Mouse (Mus musculus) MEL (cell line): ENCODE results near the gene Dusp21. TPM values are rescaled to one million over a fixed set of nuclear protein-coding genes. Genes with fewer than 3 reads are reported as not detected.

Experiments
- DNase-seq: peaks from one replicate; pipeline ENCODE4 v3.0.0; 2011; ENCODE audit warnings: low read depth, low spot score
- H3K27ac ChIP-seq: 2 replicates; pipeline ENCODE4 v1.5.1; 2012; ENCODE audit warnings: low read depth, mild to moderate bottlenecking, control low read depth, low read length, moderate library complexity; ENCODE audit not compliant: control insufficient read depth
- H3K27me3 ChIP-seq, 2 experiments: fragments of 150-350 bp in 1 of 2; sonication (generic) in 1 of 2; 2 replicates each; pipeline ENCODE4 v1.6.1; 2012; ENCODE audit warnings: low read length in 2 of 2, mild to moderate bottlenecking in 2 of 2, improper control_type of control experiment in 1 of 2, moderate library complexity in 1 of 2; ENCODE audit not compliant: insufficient read depth in 2 of 2, control insufficient read depth in 1 of 2
- H3K36me3 ChIP-seq, 2 experiments: 2 replicates each; pipeline ENCODE4 v1.6.1; 2012 to 2014; ENCODE audit warnings: low read length in 2 of 2, improper control_type of control experiment in 1 of 2, inconsistent platforms in 1 of 2, mild to moderate bottlenecking in 1 of 2; ENCODE audit not compliant: insufficient read depth in 2 of 2, control insufficient read depth in 1 of 2
- H3K4me1 ChIP-seq, 2 experiments: fragments of 150-350 bp in 1 of 2; sonication (generic) in 1 of 2; 2 replicates each; pipeline ENCODE4 v1.6.1; 2012; ENCODE audit warnings: low read length in 2 of 2, improper control_type of control experiment in 1 of 2, mild to moderate bottlenecking in 1 of 2; ENCODE audit not compliant: insufficient read depth in 2 of 2, control insufficient read depth in 1 of 2
- H3K4me3 ChIP-seq, 2 experiments: fragments of 150-350 bp in 1 of 2; sonication (generic) in 1 of 2; 2 replicates each; pipeline ENCODE4 v1.5.1; 2012; ENCODE audit warnings: low read depth in 2 of 2, low read length in 2 of 2, mild to moderate bottlenecking in 2 of 2, moderate library complexity in 2 of 2, control low read depth in 1 of 2, improper control_type of control experiment in 1 of 2; ENCODE audit not compliant: control insufficient read depth in 1 of 2, insufficient read depth in 1 of 2
- H3K79me2 ChIP-seq: 2 replicates; pipeline ENCODE4 v1.6.1; 2012; ENCODE audit warnings: mild to moderate bottlenecking, low read length, moderate library complexity; ENCODE audit not compliant: control insufficient read depth, poor library complexity, insufficient read depth
- H3K9ac ChIP-seq: 2 replicates; pipeline ENCODE4 v1.6.1; 2012; ENCODE audit warnings: low read depth, mild to moderate bottlenecking, control low read depth, low read length, moderate library complexity; ENCODE audit not compliant: control insufficient read depth, poor library complexity, severe bottlenecking
- H3K9me3 ChIP-seq: fragments of 150-350 bp; sonication (generic); replicated peaks from 2 replicates; pipeline ENCODE4 v1.6.1; 2012; ENCODE audit warnings: mild to moderate bottlenecking, low read length, improper control_type of control experiment, moderate library complexity; ENCODE audit not compliant: insufficient read depth
- CHD2 ChIP-seq: IDR thresholded peaks from 2 replicates; pipeline ENCODE4 v1.6.1; 2011; ENCODE audit warnings: low read length, improper control_type of control experiment
- CTCF ChIP-seq, 3 experiments: IDR thresholded peaks in 2 of 3; conservative IDR thresholded peaks in 1 of 3; 2 replicates each; pipeline ENCODE4 v1.5.1; 2011 to 2012; ENCODE audit warnings: low read length in 3 of 3, low read depth in 2 of 3, mild to moderate bottlenecking in 2 of 3, improper control_type of control experiment in 1 of 3, inconsistent platforms in 1 of 3, mixed read lengths in 1 of 3, moderate library complexity in 1 of 3; ENCODE audit not compliant: control insufficient read depth in 1 of 3, insufficient read depth in 1 of 3, poor library complexity in 1 of 3, severe bottlenecking in 1 of 3
- E2F4 ChIP-seq: IDR thresholded peaks from 2 replicates; pipeline ENCODE4 v1.6.1; 2011; ENCODE audit warnings: low read depth, low read length, improper control_type of control experiment, borderline replicate concordance
- EP300 ChIP-seq, 2 experiments: IDR thresholded peaks; 2 replicates each; pipeline ENCODE4 v1.6.1; 2011; ENCODE audit warnings: improper control_type of control experiment in 2 of 2, low read length in 2 of 2, low read depth in 1 of 2, mild to moderate bottlenecking in 1 of 2
- GATA1 ChIP-seq: IDR thresholded peaks from 2 replicates; pipeline ENCODE4 v1.6.1; 2011; ENCODE audit warnings: low read depth, low read length, improper control_type of control experiment
- HCFC1 ChIP-seq: IDR thresholded peaks from 2 replicates; pipeline ENCODE4 v1.6.1; 2012; ENCODE audit warnings: low read depth, mild to moderate bottlenecking, inconsistent platforms, low read length, improper control_type of control experiment, moderate library complexity
- JUND ChIP-seq: IDR thresholded peaks from 2 replicates; pipeline ENCODE4 v1.6.1; 2011; ENCODE audit warnings: low read depth, mild to moderate bottlenecking, improper control_type of control experiment, low read length
- KAT2A ChIP-seq: conservative IDR thresholded peaks from 2 replicates; pipeline ENCODE4 v1.6.1; 2012; ENCODE audit warnings: low read depth, low read length, improper control_type of control experiment, inconsistent platforms
- MAFK ChIP-seq: IDR thresholded peaks from 2 replicates; pipeline ENCODE4 v1.6.1; 2011; ENCODE audit warnings: low read depth, mild to moderate bottlenecking, low read length, improper control_type of control experiment, borderline replicate concordance
- MAX ChIP-seq: IDR thresholded peaks from 2 replicates; pipeline ENCODE4 v1.6.1; 2011; ENCODE audit warnings: low read length, improper control_type of control experiment
- MEF2A ChIP-seq: IDR thresholded peaks from 2 replicates; pipeline ENCODE4 v1.6.1; 2014; ENCODE audit warnings: low read depth, mild to moderate bottlenecking, inconsistent platforms, low read length, improper control_type of control experiment; ENCODE audit not compliant: poor library complexity, insufficient replicate concordance, severe bottlenecking; ENCODE audit errors: extremely low read depth
- MXI1 ChIP-seq: IDR thresholded peaks from 2 replicates; pipeline ENCODE4 v1.6.1; 2011; ENCODE audit warnings: mild to moderate bottlenecking, low read depth, low read length, improper control_type of control experiment
- MYC ChIP-seq: IDR thresholded peaks from 2 replicates; pipeline ENCODE4 v1.6.1; 2011; ENCODE audit warnings: low read depth, mild to moderate bottlenecking, low read length, improper control_type of control experiment, moderate library complexity
- NELFE ChIP-seq: IDR thresholded peaks from 2 replicates; pipeline ENCODE4 v1.6.1; 2011; ENCODE audit warnings: low read depth, low read length, improper control_type of control experiment
- NRF1 ChIP-seq: IDR thresholded peaks from 2 replicates; pipeline ENCODE4 v1.6.1; 2014; ENCODE audit warnings: low read depth, mild to moderate bottlenecking, inconsistent platforms, low read length, improper control_type of control experiment, moderate library complexity; ENCODE audit not compliant: poor library complexity, insufficient read depth, severe bottlenecking
- POLR2AphosphoS5 ChIP-seq: IDR thresholded peaks from 2 replicates; pipeline ENCODE4 v1.6.1; 2012; ENCODE audit warnings: low read depth, borderline replicate concordance, mild to moderate bottlenecking, inconsistent platforms, low read length, moderate library complexity, mixed read lengths
- RAD21 ChIP-seq: IDR thresholded peaks from 2 replicates; pipeline ENCODE4 v1.6.1; 2011; ENCODE audit warnings: mild to moderate bottlenecking, low read depth, low read length, improper control_type of control experiment
- SIN3A ChIP-seq: IDR thresholded peaks from 2 replicates; pipeline ENCODE4 v1.6.1; 2012; ENCODE audit warnings: low read length, improper control_type of control experiment, inconsistent platforms
- SMC3 ChIP-seq: IDR thresholded peaks from 2 replicates; pipeline ENCODE4 v1.6.1; 2011; ENCODE audit warnings: low read depth, low read length, improper control_type of control experiment
- TAL1 ChIP-seq: IDR thresholded peaks from 2 replicates; pipeline ENCODE4 v1.6.1; 2012; ENCODE audit warnings: mild to moderate bottlenecking, inconsistent platforms, low read length, moderate library complexity, mixed read lengths
- TBP ChIP-seq: IDR thresholded peaks from 2 replicates; pipeline ENCODE4 v1.8.0; 2011; ENCODE audit warnings: low read depth, low read length, improper control_type of control experiment
- TCF12 ChIP-seq: IDR thresholded peaks from 2 replicates; pipeline ENCODE4 v1.6.1; 2014; ENCODE audit warnings: low read depth, mild to moderate bottlenecking, inconsistent platforms, low read length, improper control_type of control experiment, moderate library complexity
- USF1 ChIP-seq: IDR thresholded peaks from 2 replicates; pipeline ENCODE4 v1.6.1; 2014; ENCODE audit warnings: low read depth, mild to moderate bottlenecking, inconsistent platforms, low read length, improper control_type of control experiment, moderate library complexity
- ZC3H11A ChIP-seq: IDR thresholded peaks from 2 replicates; pipeline ENCODE4 v1.6.1; 2012; ENCODE audit warnings: low read depth, mild to moderate bottlenecking, inconsistent platforms, low read length, improper control_type of control experiment
- ZMIZ1 ChIP-seq: IDR thresholded peaks from 2 replicates; pipeline ENCODE4 v1.6.1; 2012; ENCODE audit warnings: low read depth, mild to moderate bottlenecking, inconsistent platforms, low read length, improper control_type of control experiment, moderate library complexity
- ZNF384 ChIP-seq: IDR thresholded peaks from 2 replicates; pipeline ENCODE4 v1.6.1; 2012; ENCODE audit warnings: low read depth, mild to moderate bottlenecking, inconsistent platforms, low read length, improper control_type of control experiment
- polyA plus RNA-seq, 2 experiments: library from polyadenylated mRNA; stranded (reverse) in 1 of 2; unstranded in 1 of 2; fragments of >175 nt in 1 of 2; fragments of >200 nt in 1 of 2; gene quantifications; 2 replicates each; pipeline versions ENCODE4 v1.2.1 to v1.2.4; 2012; ENCODE audit warnings: low replicate concordance in 2 of 2, low read depth in 1 of 2; ENCODE audit not compliant: insufficient read length in 2 of 2, insufficient read depth in 1 of 2, missing spikeins in 1 of 2
- total RNA-seq: library from RNA; depleted of rRNA; stranded (reverse); fragments of 300-350 nt; gene quantifications from 2 replicates; pipeline ENCODE4 v1.2.3, GENCODE M21; 2012

Gene Dusp21
- total and polyA plus RNA-seq, 3 experiments: not detected

DNA sequence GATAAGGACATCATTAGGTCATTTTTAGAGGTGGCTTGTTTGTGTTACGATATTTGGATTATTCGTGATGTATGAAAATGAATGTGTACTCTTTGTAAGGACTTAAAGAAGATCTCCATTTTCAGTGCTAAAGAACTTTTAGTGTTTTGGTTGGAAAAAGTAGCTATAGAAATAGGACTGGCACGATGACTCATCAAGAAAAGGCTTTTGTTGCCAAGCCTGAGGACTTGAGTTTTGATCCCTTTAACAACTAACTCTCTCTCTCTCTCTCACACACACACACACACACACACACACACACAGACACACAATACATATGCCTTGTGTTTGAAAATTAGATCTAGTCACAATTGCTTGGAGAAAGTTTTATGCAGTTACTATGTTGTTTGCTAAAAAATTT, 21.3 kb downstream of the Dusp21 start:
- Histone ChIP-seq H3K79me2 (peaks cover 49% of the 10 kb centered on the region), H3K36me3 (peaks cover 6 to 13% of the 10 kb centered on the region in 2 experiments; a peak in 3 of 4 replicates), H3K9me3 (no peaks in the 10 kb centered on the region), H3K4me3 (no peak overlapping the region), H3K27ac (no peak overlapping the region), H3K4me1 (peaks cover 4 to 10% of the 10 kb centered on the region in 2 experiments; a peak in 3 of 4 replicates), H3K9ac (no peak overlapping the region), H3K27me3 (no peaks in the 10 kb centered on the region)
- TF ChIP-seq KAT2A: no peak
- no peak for TF ChIP-seq JUND
- TF ChIP-seq ZMIZ1: no peak
- no peak for TF ChIP-seq MAFK
- no peak for TF ChIP-seq NRF1
- no peak for TF ChIP-seq NELFE
- TF ChIP-seq RAD21: no peak
- TF ChIP-seq POLR2AphosphoS5: no peak
- no peak for TF ChIP-seq TAL1
- no peak for TF ChIP-seq TBP
- TF ChIP-seq MAX: no peak
- no peak for TF ChIP-seq SIN3A
- TF ChIP-seq HCFC1: no peak
- TF ChIP-seq MYC: no peak
- TF ChIP-seq ZC3H11A: no peak
- no peak for TF ChIP-seq EP300 (IDR thresholded peaks at IDR 0.05; ENCODE audit: low read depth in 1 of 2, low read length in 2 of 2)
- no peak for TF ChIP-seq E2F4
- TF ChIP-seq CHD2: no peak
- TF ChIP-seq ZNF384: no peak
- no peak for TF ChIP-seq GATA1
- peak; percentile 57 for DNase-seq

DNA sequence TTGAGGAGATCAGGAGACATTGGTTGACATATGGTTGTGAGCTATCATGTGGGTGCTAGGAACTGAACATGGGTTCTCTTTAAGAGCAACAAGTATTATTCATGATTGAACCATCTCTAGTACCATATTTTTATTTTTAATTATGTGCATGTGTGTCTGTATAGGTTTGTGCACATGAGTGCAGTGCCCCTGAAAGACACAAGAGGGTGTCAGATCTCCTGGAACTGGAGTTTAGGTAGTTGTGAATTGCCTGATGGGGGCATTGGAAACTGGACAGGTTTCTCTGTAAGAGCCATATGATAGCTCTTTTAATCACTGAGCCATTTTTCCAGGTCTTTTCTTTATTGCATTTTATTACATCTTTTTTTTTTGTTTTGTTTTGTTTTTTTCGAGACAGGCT, 23.3 kb downstream of the Dusp21 start:
- Histone ChIP-seq H3K79me2 (peaks cover 45% of the 10 kb centered on the region), H3K36me3 (peaks cover 6 to 23% of the 10 kb centered on the region in 2 experiments; a peak in 3 of 4 replicates)
- DNase-seq: peak; percentile 49

More for the DNA sequence above, 23.3 kb downstream of the Dusp21 start:
- Histone ChIP-seq H3K9ac (no peak overlapping the region), H3K27me3 (no peaks in the 10 kb centered on the region), H3K27ac (no peak overlapping the region), H3K9me3 (no peaks in the 10 kb centered on the region), H3K4me3 (no peak overlapping the region), H3K4me1 (peaks cover 10 to 12% of the 10 kb centered on the region in 2 experiments)
- TF ChIP-seq CTCF (IDR thresholded peaks at IDR 0.05 in 2 of 3, conservative IDR thresholded peaks at IDR 0.05 in 1 of 3; ENCODE audit: control insufficient read depth in 1 of 3, insufficient read depth in 1 of 3, low read depth in 2 of 3, low read length in 3 of 3, poor library complexity in 1 of 3, severe bottlenecking in 1 of 3) (peak in 2 of 3 experiments; percentile 24 to 44; a peak in 2 of 6 replicates), MXI1 (no peak), TCF12 (no peak), RAD21 (peak; percentile 33), ZC3H11A (0 out of 2 replicates have a peak, but pooled peaks have one; percentile 15), MAX (no peak), USF1 (no peak), SMC3 (peak; percentile 43), MEF2A (no peak)
